Mouse (Mus musculus): ENCODE data around the gene Loxl3.

Gene Loxl3

GRCm38 (mm10) chr6:83084477-83084876, 50.5 kb downstream of the Loxl3 start:
- no peak for DNase-seq (ENCODE audit: extremely low read depth, low read depth, low spot score)

- DNase-seq (ENCODE audit: extremely low read depth, low read depth, low spot score), result no peak
Measured at GRCm38 (mm10) chr6:83086121-83087035, 52.4 kb downstream of the Loxl3 start, which contains the start of gene Lbx2. Gene Lbx2, plus strand, starts transcription at chr6:83086367.

- DNase-seq (ENCODE audit: extremely low read depth, low read depth, low spot score), result no peak
Measured at GRCm38 (mm10) chr6:83087205-83087925, 53.4 kb downstream of the Loxl3 start.

GRCm38 (mm10) chr6:83087926-83088260, 53.9 kb downstream of the Loxl3 start:
- no peak for DNase-seq (ENCODE audit: extremely low read depth, low read depth, low spot score)

GRCm38 (mm10) chr6:83092416-83093127, 58.6 kb downstream of the Loxl3 start:
- DNase-seq (ENCODE audit: extremely low read depth, low read depth, low spot score), result no peak

- DNase-seq (ENCODE audit: extremely low read depth, low read depth, low spot score), result no peak
Measured at GRCm38 (mm10) chr6:83095968-83096367, 62.0 kb downstream of the Loxl3 start.

- no peak for DNase-seq (ENCODE audit: extremely low read depth, low read depth, low spot score)
Measured at GRCm38 (mm10) chr6:83098411-83098810, 64.4 kb downstream of the Loxl3 start.

GRCm38 (mm10) chr6:83101316-83101687, 67.3 kb downstream of the Loxl3 start, which contains the start of the genes Ccdc142 and Gm42688:
Gene Ccdc142, plus strand, starts transcription at chr6:83101601.
Gene Gm42688, plus strand, starts transcription at chr6:83101617.
- peak; percentile 50 for DNase-seq (ENCODE audit: extremely low read depth, low read depth, low spot score)

GRCm38 (mm10) chr6:83101688-83102556, 67.9 kb downstream of the Loxl3 start:
- no peak for DNase-seq (ENCODE audit: extremely low read depth, low read depth, low spot score)
